Mouse (Mus musculus) lung, postnatal 0 days (tissue): ENCODE measurements around the gene Pdgfb. TPM values are rescaled to one million over a fixed set of nuclear protein-coding genes. Genes with fewer than 3 reads are reported as not detected.

Experiments
- ATAC-seq: fragments of 200-750 bp; cut with Nextera tagmentation; 2 replicates; pipeline ENCODE4 v1.8.0; 2017; ENCODE audit warnings: moderate library complexity
- DNase-seq: peaks from one replicate; pipeline ENCODE4 v3.0.0-alpha.2; 2016; ENCODE audit warnings: low spot score
- H3K27ac ChIP-seq: fragments of 300-500 bp; sonication (generic); 2 replicates; pipeline ENCODE4 v1.5.1; 2014; ENCODE audit warnings: antibody characterized with exemption, mild to moderate bottlenecking, low read length, mixed read lengths
- H3K27me3 ChIP-seq: fragments of 300-500 bp; sonication (generic); replicated peaks from 2 replicates; pipeline ENCODE4 v1.6.1; 2014; ENCODE audit warnings: low read length, mixed read lengths; ENCODE audit not compliant: insufficient read depth
- H3K36me3 ChIP-seq: fragments of 300-500 bp; sonication (generic); 2 replicates; pipeline ENCODE4 v1.6.1; 2014; ENCODE audit warnings: low read length, mixed read lengths; ENCODE audit not compliant: insufficient read depth
- H3K4me1 ChIP-seq: fragments of 300-500 bp; sonication (generic); 2 replicates; pipeline ENCODE4 v1.6.1; 2014; ENCODE audit warnings: antibody characterized with exemption, low read depth, low read length, mixed read lengths; ENCODE audit not compliant: insufficient read depth
- H3K4me2 ChIP-seq: fragments of 300-500 bp; sonication (generic); replicated peaks from 2 replicates; pipeline ENCODE4 v1.6.1; 2014; ENCODE audit warnings: low read depth, mild to moderate bottlenecking, low read length, moderate library complexity, mixed read lengths
- H3K4me3 ChIP-seq: fragments of 300-500 bp; sonication (generic); 2 replicates; pipeline ENCODE4 v1.5.1; 2014; ENCODE audit warnings: low read depth, low read length
- H3K9ac ChIP-seq: fragments of 300-500 bp; sonication (generic); replicated peaks from 2 replicates; pipeline ENCODE4 v1.6.1; 2014; ENCODE audit warnings: low read depth, mild to moderate bottlenecking
- H3K9me3 ChIP-seq: fragments of 300-500 bp; sonication (generic); 2 replicates; pipeline ENCODE4 v1.6.1; 2016; ENCODE audit warnings: low read length, mixed read lengths
- CTCF ChIP-seq: IDR thresholded peaks from 2 replicates; pipeline ENCODE4 v1.5.1; 2016; ENCODE audit warnings: antibody characterized with exemption, mild to moderate bottlenecking
- EP300 ChIP-seq: IDR thresholded peaks from 2 replicates; pipeline ENCODE4 v1.6.1; 2016; ENCODE audit warnings: antibody characterized with exemption, mild to moderate bottlenecking, control low read depth
- WGBS: fragments of 180-500 bp; shearing (Covaris S2); extraction: QIAGEN DNeasy Blood & Tissue Kit; methylation state at CpG from one replicate; pipeline ENCODE4 v1.1.7; 2014; 5-methylcytosine and 5-hydroxymethylcytosine counted together
- polyA plus RNA-seq: library from polyadenylated mRNA; unstranded; fragments of >200 nt; fragmentation: Nextera tagmentation; extraction: Ambion mirVana; gene quantifications from 2 replicates; pipeline ENCODE4 v1.2.1, GENCODE M21; 2015

Gene Pdgfb
- polyA plus RNA-seq, 1 experiment from 2014 or later = 10.5 TPM

DNA sequence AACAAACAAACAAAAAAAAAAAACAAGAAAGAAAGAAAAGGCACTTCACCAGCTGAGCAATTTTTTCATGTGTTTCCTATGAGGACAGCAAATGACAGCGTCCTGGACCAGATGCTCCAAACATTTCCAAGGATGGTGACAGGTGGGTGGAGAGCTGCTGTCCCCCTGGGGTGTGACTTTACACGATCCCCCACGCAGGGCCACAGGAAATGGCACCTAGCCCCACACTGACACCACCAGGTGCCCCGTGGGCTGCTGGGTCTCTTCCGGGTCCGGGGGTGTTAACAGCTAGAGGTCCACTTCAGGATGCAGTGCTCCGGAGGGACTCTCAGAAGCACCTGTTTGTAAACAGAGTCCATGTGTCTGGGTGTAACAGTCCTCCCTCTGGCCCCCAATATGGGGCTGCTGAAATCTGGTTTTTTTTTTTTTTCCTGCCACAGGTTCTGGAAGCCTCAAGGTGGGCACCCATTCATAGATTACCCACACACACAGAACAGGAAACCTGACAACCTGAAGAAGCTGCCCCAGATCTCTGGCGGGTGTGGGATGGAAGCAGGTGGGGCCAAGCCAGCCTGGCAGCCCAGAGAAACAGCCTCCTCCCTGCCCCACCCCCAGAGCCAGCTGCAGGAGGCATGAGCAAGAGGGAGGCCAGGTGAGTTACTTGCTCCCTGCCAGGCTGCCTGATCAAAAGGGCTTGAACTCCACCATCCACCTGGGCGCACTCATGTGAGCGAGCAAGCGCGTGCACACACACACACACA, 5.2 kb downstream of the Pdgfb start:
- H3K27ac ChIP-seq = no peak overlapping the region
- H3K4me3 ChIP-seq = peak overlapping the region; percentile 64; the same call in 1 of the 2 replicates
- H3K9me3 ChIP-seq = no peaks in the 10 kb centered on the region
- 33% methylated on average over 12 of the region's 12 CpGs for WGBS
- DNase-seq = no peak
- peak overlapping the region; percentile 95 for H3K4me2 ChIP-seq
- ATAC-seq = no peak
- H3K27me3 ChIP-seq = peaks cover 7% of the 10 kb centered on the region; the same call in 1 of the 2 replicates
- H3K4me1 ChIP-seq = peaks cover 23% of the 10 kb centered on the region
- no peak for TF ChIP-seq CTCF
- no peak for TF ChIP-seq EP300
- no peak overlapping the region for H3K9ac ChIP-seq
- H3K36me3 ChIP-seq = no peaks in the 10 kb centered on the region

DNA sequence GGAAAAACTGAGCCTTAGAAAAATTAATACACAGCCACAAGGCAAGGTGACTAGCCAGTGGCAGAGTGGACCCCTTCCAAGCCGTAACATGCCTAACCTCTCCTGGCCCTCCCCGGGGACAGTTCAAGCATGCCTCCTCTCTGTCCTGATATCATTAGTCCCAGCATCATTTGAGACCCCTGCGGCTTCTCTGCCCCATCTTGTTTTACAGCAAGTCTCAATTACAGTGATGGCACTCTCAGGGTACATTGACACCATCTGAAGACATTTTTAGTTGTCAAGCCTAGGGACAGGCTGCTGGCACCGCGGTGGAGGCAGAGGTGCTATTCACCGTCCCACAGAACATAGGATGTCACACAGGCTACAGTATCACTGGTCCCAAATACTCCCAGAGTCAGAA, 6.3 kb downstream of the Pdgfb start:
- Histone ChIP-seq H3K9me3 (no peaks in the 10 kb centered on the region), H3K27ac (no peak overlapping the region), H3K4me1 (peaks cover 18% of the 10 kb centered on the region), H3K9ac (no peak overlapping the region), H3K4me3 (no peak overlapping the region), H3K27me3 (peaks cover 7% of the 10 kb centered on the region; the same call in 1 of the 2 replicates), H3K36me3 (no peaks in the 10 kb centered on the region), H3K4me2 (no peak overlapping the region)
- 86% methylated on average over 6 of the region's 6 CpGs for whole genome bisulfite sequencing
- no peak for DNase-seq
- ATAC-seq = no peak
- TF ChIP-seq EP300 = no peak

DNA sequence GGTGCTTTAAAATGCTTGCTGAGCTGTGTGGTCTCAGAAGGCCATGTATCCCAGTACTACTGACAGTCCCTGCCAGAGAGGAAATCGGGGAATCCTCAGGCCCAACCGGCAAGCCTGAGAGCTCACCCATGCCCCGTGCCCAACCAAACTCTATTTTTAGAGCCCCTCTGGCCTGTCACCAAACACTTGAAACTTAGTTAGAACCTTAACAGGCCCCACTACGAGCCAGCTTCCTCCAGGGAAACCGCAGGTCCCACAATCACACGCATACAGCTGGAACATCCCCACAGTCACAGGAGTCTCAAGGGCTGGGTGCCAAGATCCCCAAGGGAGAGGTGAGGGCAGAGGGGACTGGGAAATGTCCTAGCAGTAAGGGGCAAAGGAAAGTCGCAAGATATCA, 8.6 kb downstream of the Pdgfb start:
- Histone ChIP-seq H3K27me3 (no peaks in the 10 kb centered on the region), H3K4me2 (peak overlapping the region; percentile 19; the same call in 1 of the 2 replicates), H3K9me3 (no peaks in the 10 kb centered on the region), H3K4me3 (no peak overlapping the region), H3K9ac (no peak overlapping the region), H3K4me1 (peaks cover 15% of the 10 kb centered on the region), H3K27ac (no peak overlapping the region), H3K36me3 (no peaks in the 10 kb centered on the region; the same call in 1 of the 2 replicates)
- 15% methylated on average over 7 of the region's 7 CpGs for WGBS
- TF ChIP-seq EP300 (no peak), CTCF (no peak)
- ATAC-seq = no peak
- no peak for DNase-seq

DNA sequence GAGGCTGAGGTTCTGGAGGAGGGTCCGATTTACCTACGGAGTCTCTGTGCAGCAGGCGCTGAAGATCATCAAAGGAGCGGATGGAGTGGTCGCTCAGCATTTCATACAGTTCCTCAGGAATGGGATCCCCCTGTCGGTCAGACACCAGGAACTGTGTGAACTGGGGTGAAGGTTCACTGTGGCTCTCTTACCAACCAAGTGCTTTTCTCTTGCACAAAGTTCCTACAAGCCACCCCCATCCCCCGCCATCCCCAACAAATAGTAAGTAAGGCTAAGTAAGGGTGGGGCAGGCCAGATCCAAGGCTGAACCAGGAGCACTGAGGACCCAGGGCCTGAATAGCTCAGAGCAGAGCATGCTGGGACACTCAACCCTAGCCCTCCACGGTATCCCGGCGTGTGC, 9.3 kb downstream of the Pdgfb start:
- H3K9me3 ChIP-seq = no peaks in the 10 kb centered on the region
- H3K27ac ChIP-seq = peak overlapping the region; percentile 64; the same call in 1 of the 2 replicates
- 48% methylated on average over 10 of the region's 10 CpGs for WGBS
- H3K4me2 ChIP-seq = no peak overlapping the region; the same call in 1 of the 2 replicates
- DNase-seq = no peak
- H3K36me3 ChIP-seq = no peaks in the 10 kb centered on the region; the same call in 1 of the 2 replicates
- H3K27me3 ChIP-seq = no peaks in the 10 kb centered on the region
- no peak for TF ChIP-seq EP300
- TF ChIP-seq CTCF = peak; percentile 38; the same call in 1 of the 2 replicates
- no peak overlapping the region for H3K4me3 ChIP-seq
- ATAC-seq = peak; percentile 4; the same call in 1 of the 2 replicates
- no peak overlapping the region for H3K9ac ChIP-seq
- peaks cover 15% of the 10 kb centered on the region for H3K4me1 ChIP-seq

DNA sequence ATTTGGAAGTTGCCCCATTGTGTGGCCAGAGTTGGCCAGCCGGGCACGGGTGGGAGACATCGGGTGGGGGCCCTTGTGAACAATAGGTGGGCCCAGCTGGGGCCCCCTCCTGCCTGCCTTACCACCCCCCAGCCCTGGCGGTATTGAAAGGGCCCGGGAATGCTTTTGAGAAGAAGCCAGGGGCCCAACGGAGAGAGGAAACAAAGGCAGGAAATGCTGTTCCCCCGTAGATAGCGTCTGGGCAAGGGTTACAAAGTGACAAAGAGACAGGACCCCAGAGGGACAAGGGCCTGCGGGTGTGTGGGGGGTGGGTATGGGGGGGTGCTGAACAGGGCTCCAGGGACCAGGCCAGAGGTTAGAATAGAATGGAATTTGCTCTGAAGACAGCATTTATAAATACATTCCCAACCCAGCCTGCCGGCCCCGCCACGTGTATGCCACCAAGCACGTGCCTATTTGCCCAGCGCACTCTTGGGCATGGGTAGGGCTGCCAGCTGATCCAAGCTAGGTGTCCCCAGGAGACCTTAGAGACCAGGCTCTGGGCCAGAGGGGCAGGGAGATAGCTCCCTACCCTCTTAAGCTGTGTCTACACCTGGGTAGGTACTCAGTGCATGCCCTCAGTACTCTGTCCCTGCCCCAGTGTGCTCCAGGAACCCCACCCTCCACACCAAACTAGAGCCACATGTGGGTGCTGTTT, 10.0 kb downstream of the Pdgfb start:
- TF ChIP-seq CTCF = no peak
- TF ChIP-seq EP300 = peak; percentile 71
- ATAC-seq (peak; percentile 81), DNase-seq (peak; percentile 74)
- Histone ChIP-seq H3K4me1 (peaks cover 15% of the 10 kb centered on the region), H3K4me3 (no peak overlapping the region), H3K27ac (peak overlapping the region; percentile 64; the same call in 1 of the 2 replicates), H3K27me3 (no peaks in the 10 kb centered on the region), H3K9ac (no peak overlapping the region), H3K36me3 (peaks cover 4% of the 10 kb centered on the region; the same call in 1 of the 2 replicates), H3K4me2 (no peak overlapping the region; the same call in 1 of the 2 replicates), H3K9me3 (no peaks in the 10 kb centered on the region)
- 14% methylated on average over 14 of the region's 14 CpGs for WGBS

DNA sequence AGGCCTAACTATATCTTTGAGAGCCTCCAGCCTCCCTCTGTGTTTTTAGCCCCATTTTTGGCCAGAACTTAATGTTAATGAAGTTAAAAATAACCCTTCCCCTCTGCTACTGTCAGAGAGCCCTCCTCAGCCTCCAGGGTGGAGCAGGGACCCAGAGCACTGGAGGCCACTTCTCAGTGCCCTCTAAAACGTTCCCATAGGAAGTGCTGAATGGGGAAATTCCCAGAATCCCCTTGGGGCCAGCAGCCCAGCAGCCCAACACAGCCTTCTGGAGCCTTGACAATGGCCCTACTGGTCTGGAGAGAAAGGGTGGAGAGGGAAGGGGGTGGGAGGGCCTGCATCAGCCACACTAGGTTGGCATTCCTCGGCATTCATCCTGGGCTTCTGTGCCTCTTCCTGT, 11.2 kb downstream of the Pdgfb start:
- Histone ChIP-seq H3K27me3 (no peaks in the 10 kb centered on the region), H3K4me3 (no peak overlapping the region), H3K36me3 (peaks cover 4% of the 10 kb centered on the region; the same call in 1 of the 2 replicates), H3K9ac (no peak overlapping the region), H3K4me1 (peaks cover 15% of the 10 kb centered on the region), H3K9me3 (no peaks in the 10 kb centered on the region), H3K4me2 (no peak overlapping the region), H3K27ac (0 out of 2 replicates have a peak overlapping the region, but pooled peaks have one; percentile 60)
- ATAC-seq = no peak
- TF ChIP-seq CTCF = no peak
- no peak for TF ChIP-seq EP300
- DNase-seq = no peak
- WGBS = 46% methylated on average over 2 of the region's 2 CpGs
